Mouse (Mus musculus) heart, postnatal 0 days (tissue): ENCODE results near the gene Dhrs2. TPM values are rescaled to one million over a fixed set of nuclear protein-coding genes. Genes with fewer than 3 reads are reported as not detected.
A peak's percentile ranks its signal among the peaks of the same experiment; 100 is the strongest.

Source experiments
- ATAC-seq: fragments of 200-750 bp; cut with Nextera tagmentation; 2 replicates; pipeline ENCODE4 v1.8.0; 2017; ENCODE audit warnings: low read depth, moderate number of reproducible peaks, moderate library complexity; ENCODE audit not compliant: insufficient read depth
- DNase-seq: peaks from one replicate; pipeline ENCODE4 v3.0.0-alpha.2; 2016; ENCODE audit warnings: low spot score
- H3K27ac ChIP-seq: fragments of 300-500 bp; sonication (generic); 2 replicates; pipeline ENCODE4 v1.5.1; 2014; ENCODE audit warnings: low read depth, mild to moderate bottlenecking
- H3K27me3 ChIP-seq: fragments of 300-500 bp; sonication (generic); 2 replicates; pipeline ENCODE4 v1.6.1; 2014; ENCODE audit warnings: low read length, mixed read lengths; ENCODE audit not compliant: control insufficient read depth, insufficient read depth
- H3K36me3 ChIP-seq: fragments of 300-500 bp; sonication (generic); replicated peaks from 2 replicates; pipeline ENCODE4 v1.6.1; 2014; ENCODE audit warnings: low read length, mixed read lengths; ENCODE audit not compliant: control insufficient read depth, insufficient read depth
- H3K4me1 ChIP-seq: fragments of 300-500 bp; sonication (generic); 2 replicates; pipeline ENCODE4 v1.6.1; 2014; ENCODE audit warnings: antibody characterized with exemption; ENCODE audit not compliant: control insufficient read depth, insufficient read depth
- H3K4me2 ChIP-seq: fragments of 300-500 bp; sonication (generic); 2 replicates; pipeline ENCODE4 v1.6.1; 2014; ENCODE audit warnings: low read depth, mild to moderate bottlenecking, low read length, moderate library complexity
- H3K4me3 ChIP-seq: fragments of 300-500 bp; sonication (generic); 2 replicates; pipeline ENCODE4 v1.5.1; 2014; ENCODE audit warnings: low read depth, low read length
- H3K9ac ChIP-seq: fragments of 300-500 bp; sonication (generic); replicated peaks from 2 replicates; pipeline ENCODE4 v1.6.1; 2014; ENCODE audit warnings: low read depth, low read length, mixed read lengths
- H3K9me3 ChIP-seq: fragments of 300-500 bp; sonication (generic); replicated peaks from 2 replicates; pipeline ENCODE4 v1.6.1; 2016; ENCODE audit warnings: low read length; ENCODE audit not compliant: control insufficient read depth
- CTCF ChIP-seq: IDR thresholded peaks from 2 replicates; pipeline ENCODE4 v1.5.1; 2016; ENCODE audit warnings: antibody characterized with exemption, control low read depth, low read depth
- EP300 ChIP-seq: IDR thresholded peaks from 2 replicates; pipeline ENCODE4 v1.6.1; 2016; ENCODE audit warnings: antibody characterized with exemption, low read depth
- WGBS: fragments of 180-500 bp; shearing (Covaris S2); extraction: QIAGEN DNeasy Blood & Tissue Kit; methylation state at CpG from one replicate; pipeline ENCODE4 v1.1.7; 2014; 5-methylcytosine and 5-hydroxymethylcytosine counted together
- polyA plus RNA-seq: library from polyadenylated mRNA; unstranded; fragments of >200 nt; fragmentation: Nextera tagmentation; extraction: Ambion mirVana; gene quantifications from 2 replicates; pipeline ENCODE4 v1.2.1, GENCODE M21; 2015
- total RNA-seq: library from RNA; depleted of rRNA; stranded (reverse); fragments of >200 nt; gene quantifications from 2 replicates; pipeline ENCODE4 v1.2.3, GENCODE M21; 2014; ENCODE audit warnings: low replicate concordance

Gene Dhrs2
- total and polyA plus RNA-seq, 2 experiments from 2014 or later = not detected

GRCm38 (mm10) chr14:55223172-55223571 lies 1.4 kb downstream of the Dhrs2 start:
- no peak overlapping the region for H3K4me3 ChIP-seq
- no peak for DNase-seq
- H3K9ac ChIP-seq = no peak overlapping the region
- ATAC-seq = no peak
- H3K9me3 ChIP-seq = no peaks in the 10 kb centered on the region
- no peak overlapping the region for H3K27ac ChIP-seq
- H3K36me3 ChIP-seq = no peaks in the 10 kb centered on the region
- no peaks in the 10 kb centered on the region for H3K27me3 ChIP-seq
- H3K4me2 ChIP-seq = no peak overlapping the region
- TF ChIP-seq EP300 (no peak), CTCF (peak; percentile 36)
- H3K4me1 ChIP-seq = no peaks in the 10 kb centered on the region
- 26% methylated on average over 1 of the region's 1 CpGs for WGBS

DNA sequence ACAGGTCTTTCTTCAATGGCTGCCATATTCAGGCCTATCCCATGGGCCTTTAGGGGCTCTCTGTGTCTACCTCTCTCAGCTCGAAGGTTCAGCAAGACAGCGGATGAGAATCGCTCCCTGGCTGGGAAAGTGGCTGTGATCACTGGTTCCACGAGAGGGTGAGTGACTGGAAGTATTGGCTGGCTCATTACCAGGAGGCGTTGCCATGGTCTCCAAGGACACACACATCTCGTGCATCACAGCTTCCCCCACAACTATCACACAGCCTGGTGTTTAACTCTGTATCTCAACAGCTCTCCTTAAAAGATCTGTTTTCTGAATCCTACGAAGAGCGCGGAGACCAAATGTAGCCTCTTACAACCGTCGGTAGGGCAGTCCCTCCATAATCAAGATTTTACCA lies 12.8 kb downstream of the Dhrs2 start:
- no peak overlapping the region for H3K4me3 ChIP-seq
- H3K36me3 ChIP-seq = no peaks in the 10 kb centered on the region
- DNase-seq = no peak
- H3K4me2 ChIP-seq = no peak overlapping the region
- no peak for TF ChIP-seq EP300
- TF ChIP-seq CTCF = no peak
- H3K4me1 ChIP-seq = no peaks in the 10 kb centered on the region
- no peaks in the 10 kb centered on the region for H3K9me3 ChIP-seq
- H3K27me3 ChIP-seq = no peaks in the 10 kb centered on the region
- WGBS = 83% methylated on average over 11 of the region's 11 CpGs
- H3K9ac ChIP-seq = no peak overlapping the region
- H3K27ac ChIP-seq = no peak overlapping the region
- ATAC-seq = no peak

DNA sequence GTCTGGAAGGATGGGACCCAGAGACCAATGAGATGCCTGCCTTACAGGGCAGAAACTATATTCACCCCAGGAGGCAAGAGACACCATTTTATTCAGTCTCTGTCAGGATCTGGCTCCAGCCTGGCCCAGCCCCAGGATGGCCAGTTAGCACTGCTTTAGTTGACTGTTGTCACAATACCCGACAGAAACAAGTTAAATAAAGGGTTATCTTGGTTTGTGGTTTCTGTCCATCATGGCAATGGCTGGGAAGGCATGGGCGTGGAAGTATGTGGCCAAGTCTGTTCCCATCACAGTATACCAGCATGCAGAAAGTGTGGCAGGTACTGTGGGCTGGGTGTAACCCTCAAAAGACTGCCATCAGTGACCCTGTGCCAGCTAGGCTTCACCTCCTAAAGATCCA lies 14.9 kb downstream of the Dhrs2 start:
- Histone ChIP-seq H3K4me3 (no peak overlapping the region), H3K9ac (no peak overlapping the region), H3K4me2 (no peak overlapping the region), H3K27me3 (no peaks in the 10 kb centered on the region), H3K27ac (no peak overlapping the region), H3K36me3 (no peaks in the 10 kb centered on the region), H3K9me3 (no peaks in the 10 kb centered on the region), H3K4me1 (no peaks in the 10 kb centered on the region)
- no peak for ATAC-seq
- TF ChIP-seq CTCF (no peak), EP300 (no peak)
- no peak for DNase-seq
- 72% methylated on average over 2 of the region's 2 CpGs for WGBS

GRCm38 (mm10) chr14:55242664-55243063 lies 20.9 kb downstream of the Dhrs2 start:
- Histone ChIP-seq H3K4me1 (no peaks in the 10 kb centered on the region), H3K27me3 (no peaks in the 10 kb centered on the region), H3K27ac (no peak overlapping the region), H3K4me3 (no peak overlapping the region), H3K9ac (no peak overlapping the region), H3K4me2 (no peak overlapping the region), H3K36me3 (no peaks in the 10 kb centered on the region), H3K9me3 (no peaks in the 10 kb centered on the region)
- DNase-seq (no peak), ATAC-seq (no peak)
- WGBS = 83% methylated on average over 1 of the region's 1 CpGs
- TF ChIP-seq EP300 (no peak), CTCF (no peak)

GRCm38 (mm10) chr14:55247181-55247580 lies 25.4 kb downstream of the Dhrs2 start:
- Histone ChIP-seq H3K27me3 (no peaks in the 10 kb centered on the region), H3K9me3 (no peaks in the 10 kb centered on the region), H3K4me3 (no peak overlapping the region), H3K36me3 (no peaks in the 10 kb centered on the region), H3K4me1 (no peaks in the 10 kb centered on the region), H3K4me2 (no peak overlapping the region), H3K27ac (no peak overlapping the region), H3K9ac (no peak overlapping the region)
- 54% methylated on average over 6 of the region's 6 CpGs for WGBS
- TF ChIP-seq CTCF (no peak), EP300 (no peak)
- DNase-seq (no peak), ATAC-seq (no peak)

- no peaks in the 10 kb centered on the region for H3K36me3 ChIP-seq
Observed at GRCm38 (mm10) chr14:55248284-55248683, 26.5 kb downstream of the Dhrs2 start.

More at GRCm38 (mm10) chr14:55248284-55248683, 26.5 kb downstream of the Dhrs2 start:
- no peak overlapping the region for H3K9ac ChIP-seq
- ATAC-seq (no peak), DNase-seq (no peak)
- no peaks in the 10 kb centered on the region for H3K27me3 ChIP-seq
- H3K4me1 ChIP-seq = no peaks in the 10 kb centered on the region
- H3K4me3 ChIP-seq = no peak overlapping the region
- no peak overlapping the region for H3K4me2 ChIP-seq
- no peaks in the 10 kb centered on the region for H3K9me3 ChIP-seq
- WGBS = 84% methylated on average over 6 of the region's 6 CpGs
- TF ChIP-seq CTCF (no peak), EP300 (no peak)
- H3K27ac ChIP-seq = no peak overlapping the region
